Mouse (Mus musculus): ENCODE results near the gene Becn1.
"Not testable (repeated sequence)": the region's sequence is repeated elsewhere in the genome, so short reads cannot be mapped to it uniquely, and the experiment has no call there.

Gene Becn1

DNA sequence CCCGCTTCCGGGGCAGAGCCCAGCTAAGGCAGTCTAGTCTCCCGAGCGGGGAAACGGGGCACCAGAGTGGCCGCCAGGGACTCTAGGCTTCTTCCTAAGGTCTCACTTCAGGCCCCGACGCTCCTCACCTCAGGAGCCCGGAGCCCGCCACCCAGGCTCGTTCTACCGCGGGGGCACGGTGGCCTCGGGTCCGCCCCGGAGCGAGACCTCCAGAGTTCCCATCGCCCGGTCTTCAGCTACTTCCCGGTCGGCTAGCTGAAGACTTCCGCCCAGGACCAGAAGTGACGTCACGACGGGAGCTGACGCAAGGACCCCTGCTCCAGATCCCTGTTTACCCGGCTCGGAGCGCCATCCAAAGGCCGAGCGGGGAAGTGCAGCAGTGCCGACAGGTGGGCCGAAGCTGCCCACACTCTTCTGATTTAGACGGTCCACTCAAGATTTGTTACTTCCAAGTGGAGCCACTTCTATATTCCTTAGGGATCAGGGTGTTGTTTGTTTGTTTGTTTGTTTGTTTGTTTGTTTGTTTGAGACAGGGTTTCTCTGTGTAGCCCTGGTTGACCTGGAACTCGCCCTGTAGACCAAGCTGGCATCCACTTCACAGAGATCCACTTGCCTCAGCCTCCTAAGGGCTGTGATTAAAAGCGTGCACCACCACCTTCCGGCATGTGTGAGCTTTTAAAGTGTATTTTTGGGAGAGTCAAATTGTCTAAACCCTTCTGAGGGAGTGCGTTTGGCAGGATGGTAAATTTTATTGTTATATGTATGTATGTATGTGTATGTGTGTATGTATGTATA, at the start of gene Becn1:
Becn1 (minus strand) TSS at position 283 of the 795 bp plus-strand sequence.
- in situ Hi-C loops (cut with MboI, MseI): no loop called here

GRCm38 (mm10) chr11:101351721-101352111, 49.6 kb upstream of the Becn1 start:
- in situ Hi-C loops (cut with MboI, MseI): no loop called here

GRCm38 (mm10) chr11:101351100-101351720, 49.1 kb upstream of the Becn1 start:
- in situ Hi-C loops (cut with MboI, MseI): no loop called here

- in situ Hi-C loops (cut with MboI, MseI): no loop called here
Observed at GRCm38 (mm10) chr11:101349216-101349615, 47.1 kb upstream of the Becn1 start.

GRCm38 (mm10) chr11:101348774-101349173, 46.7 kb upstream of the Becn1 start:
- in situ Hi-C loops (cut with MboI, MseI): no loop called here

- in situ Hi-C loops (cut with MboI, MseI): no loop called here
Observed at GRCm38 (mm10) chr11:101347083-101347775, 45.1 kb upstream of the Becn1 start.

- in situ Hi-C loops (cut with MboI, MseI): no loop called here
Observed at GRCm38 (mm10) chr11:101338123-101338760, 36.2 kb upstream of the Becn1 start.

DNA sequence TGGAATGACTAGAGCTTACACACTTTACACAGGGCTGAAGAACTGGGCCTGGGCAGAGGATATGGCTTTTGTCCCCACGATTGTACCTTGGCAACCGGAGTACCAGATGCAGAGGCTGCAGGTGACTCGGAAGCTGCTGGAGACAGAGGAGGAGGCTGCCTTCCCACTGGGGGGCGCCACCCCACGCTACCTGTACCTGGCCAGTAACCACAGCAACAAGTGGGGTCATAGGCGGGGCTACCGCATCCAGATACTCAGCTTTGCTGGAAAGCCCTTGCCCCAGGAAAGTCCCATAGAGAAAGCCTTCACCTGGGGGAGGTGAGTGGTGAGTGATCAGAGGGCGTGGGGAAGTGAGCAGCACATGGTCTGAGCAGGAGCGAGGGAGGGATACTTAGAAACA, 33.6 kb upstream of the Becn1 start:
- in situ Hi-C loops (cut with MboI, MseI): no loop called here

GRCm38 (mm10) chr11:101334516-101334915, 32.4 kb upstream of the Becn1 start:
- in situ Hi-C loops (cut with MboI, MseI): loop anchor here (5.0 kb wide), 1 partner anchor 83 kb away; the partner anchor contains the start of gene Aarsd1

GRCm38 (mm10) chr11:101334023-101334422, 31.9 kb upstream of the Becn1 start:
- in situ Hi-C loops (cut with MboI, MseI): loop anchor here (5.0 kb wide), 1 partner anchor 83 kb away; the partner anchor contains the start of gene Aarsd1

DNA sequence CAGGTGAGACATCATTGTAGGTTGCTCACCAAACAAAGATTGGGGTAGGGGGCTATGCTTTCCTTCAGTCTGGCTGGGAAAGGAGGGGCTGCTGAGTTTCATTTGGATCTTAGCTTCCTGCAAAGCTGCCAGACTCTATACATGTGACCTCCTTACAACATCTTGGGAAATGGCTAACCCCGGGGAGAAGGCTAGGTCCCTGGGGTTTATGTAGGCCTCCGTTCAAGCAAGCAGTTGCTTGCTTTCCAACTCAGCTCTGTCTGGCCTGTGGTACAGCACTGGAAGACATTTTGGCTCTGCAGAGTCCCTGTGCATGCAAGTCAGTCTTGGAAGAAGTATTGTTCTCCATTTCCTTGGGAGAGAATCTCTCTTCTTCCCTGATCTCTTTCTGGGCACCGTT, 30.5 kb upstream of the Becn1 start:
- in situ Hi-C loops (cut with MboI, MseI): loop anchor here (5.0 kb wide), 1 partner anchor 85 kb away; the partner anchor contains the start of gene Aarsd1

DNA sequence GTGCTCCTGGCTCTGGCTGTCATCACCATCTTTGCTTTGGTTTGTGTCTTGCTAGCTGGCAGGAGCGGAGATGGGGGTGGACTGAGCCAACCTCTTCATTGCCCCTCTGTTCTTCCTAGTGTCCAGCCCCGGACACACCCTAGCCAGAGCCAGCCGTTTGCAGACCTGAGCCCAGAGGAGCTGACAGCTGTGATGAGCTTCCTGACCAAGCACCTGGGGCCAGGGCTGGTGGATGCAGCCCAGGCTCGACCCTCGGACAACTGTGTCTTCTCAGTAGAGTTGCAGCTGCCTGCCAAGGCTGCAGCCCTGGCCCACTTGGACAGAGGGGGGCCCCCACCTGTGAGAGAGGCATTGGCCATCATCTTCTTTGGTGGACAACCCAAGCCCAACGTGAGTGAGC, 28.9 kb upstream of the Becn1 start:
- in situ Hi-C loops (cut with MboI, MseI): loop anchor here (5.0 kb wide), 1 partner anchor 86 kb away; the partner anchor contains the start of gene Aarsd1

GRCm38 (mm10) chr11:101330371-101330924, 28.4 kb upstream of the Becn1 start, which contains the start of gene Aoc3:
Aoc3 (plus strand) TSS chr11:101330605.
- in situ Hi-C loops (cut with MboI, MseI): loop anchor here (5.0 kb wide), 1 partner anchor 87 kb away; the partner anchor contains the start of gene Aarsd1

- in situ Hi-C loops (cut with MboI, MseI): no loop called here
Observed at GRCm38 (mm10) chr11:101328941-101329635, 27.0 kb upstream of the Becn1 start.

GRCm38 (mm10) chr11:101327311-101327710, 25.2 kb upstream of the Becn1 start:
- in situ Hi-C loops (cut with MboI, MseI): no loop called here

- in situ Hi-C loops (cut with MboI, MseI): no loop called here
Observed at GRCm38 (mm10) chr11:101326147-101326546, 24.1 kb upstream of the Becn1 start.

DNA sequence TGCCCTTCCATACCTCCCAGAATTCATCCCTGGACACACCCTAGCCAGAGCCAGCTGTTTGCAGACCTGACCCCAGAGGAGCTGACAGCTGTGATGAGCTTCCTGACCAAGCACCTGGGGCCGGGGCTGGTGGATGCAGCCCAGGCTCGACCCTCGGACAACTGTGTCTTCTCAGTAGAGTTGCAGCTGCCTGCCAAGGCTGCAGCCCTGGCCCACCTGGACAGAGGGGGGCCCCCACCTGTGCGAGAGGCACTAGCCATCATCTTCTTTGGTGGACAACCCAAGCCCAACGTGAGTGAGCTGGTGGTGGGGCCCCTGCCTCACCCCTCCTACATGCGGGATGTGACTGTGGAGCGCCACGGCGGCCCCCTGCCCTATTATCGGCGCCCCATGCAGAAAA, 23.1 kb upstream of the Becn1 start:
- in situ Hi-C loops (cut with MboI, MseI): not testable (repeated sequence)

GRCm38 (mm10) chr11:101324763-101325162, 22.7 kb upstream of the Becn1 start, which contains the start of gene Aoc2:
Aoc2 (plus strand) TSS chr11:101325063.
- in situ Hi-C loops (cut with MboI, MseI): no loop called here

GRCm38 (mm10) chr11:101323609-101324008, 21.5 kb upstream of the Becn1 start:
- in situ Hi-C loops (cut with MboI, MseI): no loop called here

DNA sequence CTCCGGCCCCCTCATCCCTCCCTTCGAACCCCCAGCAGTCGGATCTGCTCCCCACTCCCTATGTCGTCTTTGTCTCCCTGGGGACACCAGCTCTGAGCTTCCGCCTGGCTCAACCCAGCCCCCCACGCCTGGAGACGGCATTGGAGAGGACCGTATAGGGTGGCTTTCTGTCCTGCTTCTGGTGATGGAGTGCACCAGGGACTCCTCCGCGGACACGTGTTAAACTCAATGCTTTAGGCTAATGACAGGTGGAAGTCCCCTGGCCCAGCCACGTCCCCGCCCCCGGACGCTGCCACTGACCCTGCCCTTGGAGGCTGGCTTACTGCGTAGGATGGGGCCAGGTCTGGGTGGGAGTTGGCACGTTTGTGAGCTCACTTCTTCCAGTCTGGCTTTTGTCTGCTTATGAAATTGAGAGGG, 14.4 kb upstream of the Becn1 start:
- in situ Hi-C loops (cut with MboI, MseI): no loop called here

All from regulatory T cell (primary cell).